Mouse (Mus musculus) heart, adult 8-10 months (tissue): ENCODE measurements at regions not wholly inside any gene's neighbourhood (a gene's known extent, or its start where the extent isn't known, plus 50 kb on each side); places are given as distances from the start of the nearest gene placed in this dataset.
"Not testable (repeated sequence)": the region's sequence is repeated elsewhere in the genome, so short reads cannot be mapped to it uniquely, and the experiment has no call there.

Source experiments
- DNase-seq: peaks from one replicate; pipeline ENCODE4 v3.0.0; 2022; ENCODE audit warnings: low spot score

DNA sequence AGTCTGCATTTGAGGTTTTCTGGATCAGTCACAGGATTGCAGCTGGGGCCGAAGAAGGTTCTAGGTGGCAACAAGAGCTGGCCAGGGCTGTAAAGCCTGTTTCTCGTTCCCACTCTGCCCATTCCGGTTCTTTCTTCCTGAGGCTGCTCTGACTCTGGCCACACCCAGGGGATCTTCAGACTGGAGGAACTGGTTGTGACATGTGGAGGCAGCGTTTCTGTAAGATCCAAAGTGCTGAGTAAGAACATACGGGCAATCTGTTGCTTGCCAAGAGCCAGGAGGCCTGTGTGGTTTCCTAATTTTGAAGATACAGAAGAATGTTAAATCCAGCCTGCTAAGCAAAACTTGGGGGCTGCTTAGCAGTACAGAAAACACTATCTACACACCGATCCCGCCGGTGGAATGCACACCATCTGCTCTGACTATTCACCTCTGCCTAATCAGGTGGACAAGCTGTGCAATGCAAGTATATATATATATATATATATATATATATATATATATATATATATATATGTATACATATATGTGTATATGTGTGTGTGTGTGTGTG is 99.3 kb upstream of the Bmp2k start:
- no peak for DNase-seq

DNA sequence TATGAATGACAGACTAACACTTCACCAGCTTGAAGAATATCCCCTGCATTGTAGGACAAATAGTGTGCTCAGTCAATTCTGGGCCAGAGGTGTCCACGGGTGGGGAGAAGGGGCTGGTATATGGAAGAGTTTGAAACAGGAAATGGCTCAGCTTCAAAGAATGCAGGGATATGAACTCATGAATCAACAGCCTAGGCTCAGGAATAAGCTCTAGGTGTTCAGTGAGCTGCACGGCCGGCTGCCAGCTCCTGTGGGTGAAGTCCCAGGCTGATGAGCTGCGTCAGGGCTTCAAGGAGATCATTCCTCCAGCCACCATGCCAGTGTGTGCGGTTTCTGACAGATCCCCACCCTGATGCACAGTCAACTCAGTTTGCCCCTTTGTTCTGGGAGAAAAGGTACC is 98.8 kb upstream of the Bmp2k start:
- no peak for DNase-seq

DNA sequence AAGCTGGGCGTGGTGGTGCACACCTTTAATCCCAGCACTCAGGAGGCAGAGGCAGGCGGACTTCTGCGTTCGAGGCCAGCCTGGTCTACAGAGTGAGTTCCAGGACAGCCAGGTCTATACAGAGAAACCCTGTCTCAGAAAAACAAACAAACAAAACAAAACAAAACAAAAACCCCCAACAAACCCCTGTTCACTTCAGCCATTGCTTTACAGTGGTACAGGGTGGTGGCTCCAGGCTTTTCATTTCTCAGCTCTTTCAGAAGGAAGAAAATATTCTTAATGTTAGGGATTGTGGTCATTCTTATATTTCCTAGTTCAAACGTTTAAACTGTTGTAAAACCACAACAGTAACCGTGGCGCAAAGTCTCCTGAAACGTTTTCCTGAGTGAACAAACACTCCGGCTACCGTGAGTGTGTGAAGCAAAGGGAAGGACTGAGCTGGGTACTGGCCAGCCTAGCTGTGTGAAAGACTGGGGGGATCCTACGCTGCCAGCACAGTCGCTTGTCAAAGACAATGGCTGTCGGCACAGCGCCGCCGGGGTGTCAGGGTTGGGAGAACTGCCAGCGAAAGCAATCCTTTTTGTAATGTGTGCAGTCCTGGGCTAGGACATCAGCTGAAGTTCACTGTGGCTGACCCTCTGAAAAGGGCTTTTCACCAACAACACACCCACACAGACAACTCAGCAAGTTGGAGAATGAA is 91.8 kb upstream of the Bmp2k start:
- no peak for DNase-seq

DNA sequence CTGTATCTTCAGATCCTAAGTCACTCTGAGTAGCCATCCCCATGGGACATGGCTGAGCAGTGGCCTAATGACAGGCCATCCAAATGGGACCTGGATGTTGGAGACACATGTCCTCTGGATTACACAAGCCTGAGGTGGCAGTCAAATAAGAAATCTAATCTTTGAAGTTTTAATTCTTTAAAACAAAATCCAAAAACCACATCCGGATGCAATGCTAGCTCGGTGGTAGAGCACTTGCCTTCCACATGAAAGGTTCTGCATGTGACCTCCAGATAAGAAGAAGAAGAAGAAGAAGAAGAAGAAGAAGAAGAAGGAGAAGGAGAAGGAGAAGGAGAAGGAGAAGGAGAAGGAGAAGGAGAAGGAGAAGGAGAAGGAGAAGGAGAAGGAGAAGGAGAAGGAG is 89.1 kb upstream of the Bmp2k start:
- not testable (repeated sequence) for DNase-seq

DNA sequence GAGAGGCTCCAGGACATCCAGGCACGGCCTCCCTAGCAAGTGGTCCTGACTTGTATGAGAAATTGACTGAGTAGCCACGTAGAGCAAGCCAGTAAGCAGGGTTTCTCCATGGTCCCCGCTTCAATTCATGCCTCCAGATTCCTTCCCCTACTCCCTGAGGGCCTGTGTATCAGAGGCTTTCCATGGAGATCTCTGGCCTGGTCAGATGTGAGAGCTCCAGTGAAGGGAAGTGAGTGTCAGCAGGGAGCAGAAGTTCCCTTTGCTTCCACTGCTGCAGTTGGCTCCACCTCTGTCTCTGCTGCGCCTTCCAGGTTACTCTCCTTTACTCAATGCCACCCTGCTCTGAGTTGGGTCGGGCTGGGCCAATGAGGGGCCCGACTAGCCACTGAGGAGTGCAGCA is 88.3 kb upstream of the Bmp2k start:
- DNase-seq, result no peak

DNA sequence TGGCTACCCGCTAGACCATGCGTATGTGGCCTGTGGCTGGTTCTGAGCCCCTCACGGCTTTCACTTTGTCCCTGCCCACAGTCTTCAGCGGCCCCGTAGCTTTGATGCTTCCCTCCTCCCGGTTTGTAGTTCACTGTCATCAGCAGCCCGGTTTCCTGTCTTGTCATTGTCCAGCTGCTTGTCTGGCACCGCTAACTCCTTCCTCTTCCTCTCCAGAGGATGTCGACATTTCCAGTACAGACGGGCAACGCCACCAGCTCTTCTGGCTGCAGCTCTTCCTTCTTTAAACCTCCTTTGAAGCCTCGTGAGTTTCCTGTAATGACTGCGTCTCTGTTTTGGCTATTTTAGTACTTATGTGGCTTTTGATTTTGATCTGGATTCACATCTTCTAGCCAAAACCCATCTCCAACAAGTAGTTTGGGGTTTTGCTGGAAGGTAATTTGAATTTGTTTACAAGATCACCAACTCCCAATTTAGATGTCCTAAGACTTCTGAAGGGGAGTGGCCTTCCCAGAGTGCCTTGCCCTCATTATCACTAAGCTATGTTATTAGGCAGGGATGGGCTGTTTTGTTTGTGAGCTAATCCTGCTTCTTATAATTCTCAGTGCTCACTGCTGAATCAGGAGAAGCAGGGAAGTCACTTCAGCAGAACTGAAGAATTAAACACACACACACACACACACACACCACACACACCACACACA is 85.8 kb upstream of the Bmp2k start:
- DNase-seq, result peak; percentile 88

DNA sequence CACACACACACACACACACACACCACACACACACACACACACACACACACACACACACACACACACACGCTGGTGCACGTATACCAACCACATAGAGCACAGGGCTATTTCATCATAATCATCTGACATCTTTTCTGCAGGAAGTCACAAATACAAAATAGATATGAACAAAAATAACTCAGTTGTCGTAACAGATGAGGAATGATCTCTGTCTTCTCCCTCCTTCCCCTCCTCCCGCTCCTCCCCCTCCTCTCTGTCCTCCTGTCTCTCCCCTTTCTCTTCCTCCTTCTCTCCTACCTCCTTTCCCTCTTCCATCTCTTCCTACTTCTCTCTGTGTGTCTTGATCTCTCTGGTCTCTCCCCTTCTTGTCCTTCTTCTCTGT is 85.2 kb upstream of the Bmp2k start:
- no peak for DNase-seq

DNA sequence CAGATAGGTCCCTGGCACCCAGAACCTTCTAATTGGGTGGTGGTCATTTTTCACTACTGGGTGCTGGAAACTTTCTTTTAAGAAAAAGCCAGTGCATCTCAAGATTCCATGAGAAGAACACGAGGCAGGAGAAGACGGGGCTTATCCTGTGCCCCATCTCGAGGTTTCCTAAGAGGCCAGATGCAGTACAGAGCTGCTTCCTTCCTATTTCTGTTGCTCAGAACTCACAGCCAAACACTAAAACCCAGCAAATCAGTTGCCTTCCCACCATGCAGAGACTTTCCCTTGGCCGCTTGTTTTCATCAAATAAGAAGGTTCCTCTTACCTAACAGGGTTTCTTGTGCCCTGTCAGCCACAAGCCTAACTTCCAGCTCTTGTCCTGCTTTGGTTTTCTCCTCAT is 84.7 kb upstream of the Bmp2k start:
- no peak for DNase-seq

DNA sequence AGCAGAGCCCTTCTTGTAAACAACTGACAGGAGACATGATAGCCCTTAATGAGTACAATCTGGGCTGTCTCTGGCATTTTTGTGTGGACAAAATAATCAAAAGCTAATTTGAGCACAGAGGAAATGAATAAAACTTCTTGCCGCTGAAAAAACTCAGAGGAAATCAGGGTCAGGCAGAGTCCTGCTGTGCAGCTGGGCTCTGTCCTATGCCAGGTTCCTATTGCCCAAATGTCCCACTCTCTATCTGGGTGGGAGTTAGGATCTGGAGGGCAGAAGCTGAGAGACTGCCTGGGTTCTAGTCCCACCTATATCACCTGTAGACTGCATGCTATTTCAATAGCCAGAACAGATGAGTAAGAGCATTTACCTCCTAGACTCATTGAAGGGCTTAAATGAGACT is 83.8 kb upstream of the Bmp2k start:
- no peak for DNase-seq

DNA sequence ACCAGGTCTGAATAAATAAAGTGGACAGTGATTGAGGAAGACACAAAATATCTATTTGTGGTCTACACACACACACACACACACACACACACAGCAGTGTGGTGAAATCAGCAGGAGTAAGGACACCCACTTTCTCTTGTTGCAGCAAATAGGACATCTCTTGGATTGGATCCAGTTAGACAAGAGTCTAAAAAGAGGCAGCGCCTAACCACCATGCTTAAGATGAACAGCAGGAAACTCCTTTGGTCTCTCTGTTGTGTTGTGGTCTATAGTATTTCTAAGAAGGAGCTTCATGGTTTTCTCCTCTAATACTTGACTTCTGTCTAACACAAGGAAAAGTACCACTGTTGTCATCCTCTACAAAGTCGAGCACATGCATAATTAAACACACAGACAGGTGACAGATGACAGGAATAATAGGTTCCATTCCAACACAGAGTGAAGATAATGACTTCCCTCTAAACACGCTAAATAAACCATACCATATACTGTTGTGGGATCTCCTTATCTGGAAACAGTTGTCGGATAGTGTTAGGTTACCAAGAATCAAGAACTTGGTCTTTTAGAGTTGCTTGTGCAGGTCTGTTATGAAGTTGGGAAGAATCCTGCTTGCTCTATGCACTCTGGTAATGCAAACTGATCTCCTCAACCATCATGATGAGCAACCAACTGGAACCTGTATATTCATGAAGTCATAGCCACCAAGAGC is 82.6 kb upstream of the Bmp2k start:
- DNase-seq, result no peak

DNA sequence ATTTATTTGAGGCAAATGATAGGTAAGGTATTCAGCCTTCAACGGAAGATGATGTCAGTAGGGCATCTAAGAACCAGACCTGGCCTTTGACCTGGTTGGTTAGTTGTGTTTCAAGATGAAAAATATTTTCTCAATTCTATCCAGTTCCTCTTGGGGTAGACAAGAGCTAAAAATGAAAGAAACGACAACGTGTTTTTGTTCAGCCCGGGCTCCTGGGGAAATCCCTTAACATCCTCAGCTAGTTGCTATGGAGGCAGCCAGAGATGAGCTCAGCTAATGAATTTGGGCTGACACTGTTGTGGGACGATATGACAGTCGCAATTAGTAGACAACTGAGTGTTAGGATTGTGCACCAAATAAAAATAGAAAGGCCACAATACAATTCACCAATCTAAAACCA is 80.6 kb upstream of the Bmp2k start:
- DNase-seq, result no peak

DNA sequence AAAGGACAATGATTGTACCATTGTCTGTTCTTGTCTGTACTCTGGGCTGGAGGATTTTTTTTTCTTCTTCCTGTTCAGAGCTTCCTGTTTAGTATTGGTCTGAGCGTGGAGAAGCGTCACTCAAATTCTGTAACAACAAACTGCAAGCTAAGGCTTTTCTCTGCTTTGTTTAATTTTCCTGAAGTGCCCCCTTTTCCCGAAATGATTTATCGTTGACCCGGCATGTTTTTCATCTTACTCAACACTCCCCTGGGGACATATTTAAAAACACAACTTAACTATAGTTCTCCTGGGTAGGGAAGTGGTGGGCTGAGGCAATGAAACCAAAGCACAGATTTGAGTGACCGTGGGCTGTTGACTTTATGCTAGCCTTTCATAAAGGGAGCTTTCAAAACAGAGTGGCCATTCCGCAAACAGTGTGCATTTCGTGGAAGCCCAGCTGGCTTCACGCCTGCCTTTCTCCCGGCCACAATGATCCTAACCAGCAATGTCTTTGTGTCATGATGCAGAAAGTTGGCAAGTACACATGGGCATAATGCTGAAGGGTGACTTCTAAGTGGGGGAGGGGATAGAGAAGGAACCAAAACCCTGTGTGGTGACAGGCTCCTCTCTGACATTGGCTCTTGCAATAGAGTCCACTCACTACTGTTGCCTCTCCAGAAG is 79.8 kb upstream of the Bmp2k start:
- peak; percentile 53 for DNase-seq

DNA sequence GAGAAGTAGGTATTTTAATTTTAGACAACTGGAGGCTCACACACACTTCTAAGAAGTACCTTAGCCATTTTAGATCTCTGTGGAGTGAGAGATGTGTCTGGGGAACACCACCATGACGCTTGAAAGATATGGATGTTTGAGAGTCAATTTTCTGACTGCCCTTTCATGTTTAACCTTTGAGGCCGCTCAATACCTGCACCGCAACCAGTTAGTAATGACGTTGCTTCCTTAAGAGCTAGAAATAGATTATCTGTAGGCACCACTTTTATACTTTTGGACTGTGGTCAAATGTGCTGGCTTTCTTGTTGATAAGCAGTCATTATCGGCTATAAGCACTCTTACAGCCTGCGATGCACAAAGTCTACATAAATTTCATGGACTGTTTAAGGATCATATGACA is 78.3 kb upstream of the Bmp2k start:
- DNase-seq, result no peak

DNA sequence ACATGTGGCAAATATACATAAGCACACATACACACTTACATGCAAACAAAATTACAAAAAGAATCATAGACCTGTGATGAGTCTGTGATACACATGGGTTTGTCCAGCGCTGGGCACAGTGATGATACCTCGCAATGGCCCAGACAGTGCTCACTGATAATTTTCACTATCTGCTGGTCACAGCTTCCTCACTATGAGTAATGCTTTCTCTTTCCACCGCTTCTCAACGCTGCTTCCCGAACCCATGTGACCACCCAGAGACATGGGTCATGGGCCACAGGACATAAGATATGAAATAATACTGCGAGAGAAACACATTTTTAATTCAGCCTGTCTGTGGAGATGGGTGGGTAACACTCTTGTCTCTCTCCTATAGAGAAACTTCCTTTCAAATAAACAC is 76.5 kb upstream of the Bmp2k start:
- no peak for DNase-seq

DNA sequence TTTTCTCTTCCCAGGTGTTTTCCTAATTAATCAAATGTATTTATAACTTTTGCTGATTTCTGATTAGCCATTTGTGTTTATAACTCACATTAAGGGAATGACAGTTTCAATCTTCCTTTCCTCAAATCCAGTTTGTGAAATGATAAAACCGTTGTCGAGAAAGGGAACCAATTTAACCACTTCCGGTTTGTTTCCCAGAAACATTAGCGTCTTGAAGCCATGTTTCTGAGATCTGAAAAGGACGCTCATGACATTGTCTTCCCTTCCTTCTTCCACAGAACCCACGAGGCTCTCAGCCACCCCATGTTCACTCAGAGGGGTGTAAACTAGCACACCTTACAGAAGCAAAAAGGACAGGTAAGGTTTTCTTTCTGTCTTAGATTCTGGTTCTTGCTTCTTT is 76.0 kb upstream of the Bmp2k start:
- DNase-seq, result no peak

DNA sequence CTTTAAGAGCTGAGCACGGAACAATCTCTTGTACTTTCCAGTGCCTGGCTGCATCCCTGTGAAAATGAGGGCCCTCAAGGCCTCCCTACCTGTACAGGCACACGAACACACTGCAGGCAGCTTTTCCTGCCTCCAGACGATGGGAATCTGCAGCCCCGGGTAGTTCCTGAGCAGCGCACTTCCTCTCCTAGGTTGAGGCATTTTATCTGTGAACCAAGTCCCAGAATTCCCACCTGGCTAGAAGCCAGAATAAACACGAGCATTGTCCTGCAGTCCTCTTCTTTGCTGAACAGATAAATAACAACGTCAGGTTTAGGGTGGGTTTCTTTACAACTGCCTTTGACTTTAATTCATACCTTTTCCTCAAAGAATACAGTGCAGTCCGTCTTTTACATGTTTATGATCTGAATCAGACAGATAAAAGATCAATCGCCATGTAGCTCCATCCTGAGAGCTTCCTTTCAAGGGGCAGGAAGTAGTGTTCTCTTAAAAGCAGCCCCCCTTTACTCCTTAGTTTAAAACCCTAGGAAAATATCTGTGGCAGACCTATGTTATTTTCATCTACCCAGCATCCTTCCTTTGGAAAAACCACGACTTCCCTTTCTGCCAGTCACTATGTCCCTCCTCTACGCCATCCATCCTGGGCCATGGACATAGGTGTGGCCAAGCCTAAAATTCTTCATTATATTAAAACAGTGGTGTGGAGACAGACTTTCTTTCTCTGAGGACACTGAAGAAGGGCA is 75.3 kb upstream of the Bmp2k start:
- DNase-seq, result peak; percentile 72

DNA sequence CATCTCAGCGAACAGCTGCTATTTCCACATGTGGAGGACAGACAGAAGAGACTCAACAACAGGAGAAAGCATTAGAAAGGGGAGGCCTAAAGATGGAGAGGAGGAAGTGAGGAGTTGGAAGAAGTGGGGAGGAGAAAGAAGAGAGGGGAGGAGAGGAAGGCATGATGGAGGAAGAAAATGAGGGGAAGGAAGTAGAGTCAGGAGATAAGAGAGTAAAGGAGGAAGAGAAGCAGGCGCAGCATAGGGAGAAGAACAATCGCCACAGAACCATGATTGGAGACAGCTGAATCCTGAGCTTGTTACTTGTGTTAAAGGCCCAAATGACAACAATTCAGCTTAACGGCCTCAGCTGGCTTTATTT is 74.8 kb upstream of the Bmp2k start:
- DNase-seq, result no peak

DNA sequence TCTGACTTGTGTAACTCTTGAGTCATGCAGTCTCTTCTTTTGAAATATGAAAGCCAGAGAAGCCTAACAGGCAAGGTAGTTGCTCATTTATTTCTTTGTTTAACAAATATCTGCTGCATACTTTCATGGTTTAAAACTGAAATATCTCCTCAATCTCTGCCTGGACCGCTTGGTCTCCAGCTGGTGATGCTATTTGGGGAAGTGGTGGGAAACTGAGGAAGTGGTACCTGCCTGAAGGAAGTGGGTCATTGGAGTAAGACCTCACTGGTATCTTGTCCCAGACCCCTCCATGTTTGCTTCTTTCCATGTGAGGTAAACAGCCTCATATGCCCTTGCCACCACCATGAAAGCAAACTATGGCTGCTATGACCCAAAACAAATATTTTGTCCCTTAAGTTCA is 74.0 kb upstream of the Bmp2k start:
- no peak for DNase-seq

DNA sequence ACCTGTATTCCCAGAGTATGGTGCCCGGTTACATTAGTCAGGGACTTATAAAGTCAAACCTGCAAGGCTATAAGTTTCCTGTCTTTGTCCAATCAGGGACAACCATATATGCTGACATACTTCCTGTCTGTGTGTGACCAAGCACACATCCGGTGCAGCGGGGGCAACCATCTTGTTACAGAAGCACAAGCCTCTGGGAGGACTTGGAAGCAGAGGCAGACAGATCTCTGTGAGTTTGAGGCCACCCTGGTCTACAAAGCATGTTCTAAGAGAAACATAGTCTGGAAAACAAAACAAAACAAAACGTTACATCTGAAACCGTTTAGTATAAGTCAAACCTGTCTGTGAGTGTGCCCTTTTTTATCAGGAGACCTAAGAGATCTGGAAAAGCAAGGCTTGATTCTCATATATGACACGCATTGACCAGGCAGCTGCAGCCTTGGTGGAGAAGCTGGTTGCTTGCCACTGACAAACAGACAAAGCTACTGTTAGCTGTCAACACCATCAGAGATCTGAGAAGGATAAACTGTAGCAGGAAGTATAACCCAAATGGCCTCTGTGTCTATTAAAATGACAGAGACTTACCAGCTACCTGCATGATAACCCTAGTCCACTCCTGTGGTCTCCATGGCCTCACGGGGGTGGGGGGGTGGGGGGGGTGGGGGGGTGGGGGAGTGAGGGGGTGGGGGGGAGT is 72.6 kb upstream of the Bmp2k start:
- no peak for DNase-seq

DNA sequence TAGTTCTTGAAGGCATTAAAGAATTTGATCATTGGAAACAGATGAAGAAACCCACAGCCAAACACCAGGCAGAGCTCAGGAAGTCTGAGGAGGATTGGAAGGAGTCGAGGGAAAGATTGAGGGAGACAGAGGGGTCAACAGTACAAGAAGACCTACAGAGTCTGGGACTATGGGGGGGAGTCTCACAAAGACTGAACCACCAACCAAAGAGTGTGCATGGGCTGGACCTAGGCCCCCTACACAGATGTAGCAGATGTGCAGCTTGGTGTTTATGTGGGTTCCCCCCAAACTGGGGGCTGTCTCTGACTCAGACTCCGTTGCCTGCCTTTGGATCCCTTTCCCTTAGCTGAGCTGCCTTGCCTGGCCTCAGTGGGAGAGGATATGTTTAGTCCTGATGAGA is 71.5 kb upstream of the Bmp2k start:
- no peak for DNase-seq

DNA sequence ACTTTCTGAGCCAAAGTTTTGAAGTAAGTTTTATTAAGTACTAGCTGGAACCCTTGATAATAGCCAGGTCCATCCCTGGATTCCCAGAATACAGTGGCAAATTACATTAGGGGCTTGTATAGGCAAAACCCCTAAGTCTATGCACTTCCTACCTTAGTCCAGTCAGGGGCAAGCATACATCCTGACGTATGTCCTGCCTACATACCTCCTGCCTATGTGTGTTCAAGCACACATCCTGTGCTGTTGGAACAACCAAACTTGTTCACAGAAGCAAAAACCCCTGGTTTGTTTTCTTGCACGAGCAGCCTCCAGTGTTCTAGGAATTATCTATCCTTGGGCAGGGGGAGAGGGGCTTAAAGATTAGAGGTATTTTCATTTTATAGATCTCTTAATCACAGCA is 66.4 kb upstream of the Bmp2k start:
- DNase-seq, result no peak
